Mouse (Mus musculus): ENCODE results near the gene Btbd35f3. TPM values are rescaled to one million over a fixed set of nuclear protein-coding genes. Genes with fewer than 3 reads are reported as not detected.
"Not testable (repeated sequence)": the region's sequence is repeated elsewhere in the genome, so short reads cannot be mapped to it uniquely, and the experiment has no call there.

Btbd35f3 gene
- polyA plus RNA-seq (2015; fragmentation: Nextera tagmentation; extraction: Ambion mirVana): not detected in 2 replicates

GRCm38 (mm10) chrX:4037374-4037773 is at the start of gene Btbd35f3:
Btbd35f3 (plus strand) TSS chrX:4037674.
- H3K27me3 ChIP-seq (replicated peaks); H3K4me1 ChIP-seq; ATAC-seq (ENCODE audit: low FRiP score); H3K4me2 ChIP-seq; H3K27ac ChIP-seq (replicated peaks); H3K9me3 ChIP-seq (replicated peaks); H3K4me3 ChIP-seq (replicated peaks); H3K9ac ChIP-seq (replicated peaks); H3K36me3 ChIP-seq: not testable (repeated sequence)
- WGBS: no CpG with 5 or more reads among the region's 3 CpGs

Other genes with a start within 250 kb of the Btbd35f3 start
- not detected in 2 replicates for gene Btbd35f16, start 80.7 kb upstream of the Btbd35f3 start, polyA plus RNA-seq (2015; fragmentation: Nextera tagmentation; extraction: Ambion mirVana)
- not detected in 2 replicates for gene Btbd35f28, start 158.9 kb downstream of the Btbd35f3 start, polyA plus RNA-seq (2015; fragmentation: Nextera tagmentation; extraction: Ambion mirVana)

Measured in neural tube, embryonic 15.5 days (tissue).